Mouse (Mus musculus): Measurements from ENCODE around the gene Slc9a3. TPM values are rescaled to one million over a fixed set of nuclear protein-coding genes. Genes with fewer than 3 reads are reported as not detected.

Gene Slc9a3
- total RNA-seq, 2 experiments from 2014 or later: 0.65 to 0.74 TPM

DNA sequence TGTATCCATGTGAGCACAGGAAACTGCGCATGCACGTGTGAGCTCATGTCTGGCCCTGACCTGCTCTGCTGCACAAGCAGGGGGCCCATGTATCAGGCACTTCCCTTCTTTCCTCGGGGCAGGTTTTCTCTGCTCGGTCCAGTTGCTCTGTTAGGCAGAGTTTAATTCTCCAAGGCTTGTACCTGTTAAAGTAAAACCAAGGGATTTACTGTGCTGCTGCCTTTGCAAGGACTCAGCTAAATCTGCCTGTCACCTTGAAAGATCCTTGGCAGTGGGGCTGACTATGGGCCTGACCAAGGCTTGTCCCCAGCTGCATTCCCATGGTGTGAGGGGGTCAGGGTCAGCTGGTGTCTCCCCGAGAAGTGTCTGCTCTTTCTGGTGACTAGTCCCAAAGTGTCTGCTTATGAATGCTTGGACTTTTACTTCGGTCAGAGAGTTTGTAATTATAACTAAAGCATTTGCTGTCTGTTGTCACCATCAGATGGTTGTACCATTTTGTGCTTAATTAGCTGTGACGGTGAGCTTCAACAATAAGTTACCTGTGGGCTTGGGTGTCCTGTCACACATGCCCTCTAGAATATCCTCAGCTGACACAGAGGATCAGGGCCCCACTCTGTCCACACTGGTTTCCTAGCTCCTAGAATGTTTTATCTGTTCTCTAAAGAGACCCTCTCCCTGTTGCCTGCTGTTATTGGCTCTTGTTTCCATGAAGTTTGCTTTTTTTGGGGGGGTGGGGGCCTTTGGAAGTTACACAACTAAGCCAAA is 23.0 kb downstream of the Slc9a3 start:
- intact Hi-C loops (cut with DNase I): no loop called here

DNA sequence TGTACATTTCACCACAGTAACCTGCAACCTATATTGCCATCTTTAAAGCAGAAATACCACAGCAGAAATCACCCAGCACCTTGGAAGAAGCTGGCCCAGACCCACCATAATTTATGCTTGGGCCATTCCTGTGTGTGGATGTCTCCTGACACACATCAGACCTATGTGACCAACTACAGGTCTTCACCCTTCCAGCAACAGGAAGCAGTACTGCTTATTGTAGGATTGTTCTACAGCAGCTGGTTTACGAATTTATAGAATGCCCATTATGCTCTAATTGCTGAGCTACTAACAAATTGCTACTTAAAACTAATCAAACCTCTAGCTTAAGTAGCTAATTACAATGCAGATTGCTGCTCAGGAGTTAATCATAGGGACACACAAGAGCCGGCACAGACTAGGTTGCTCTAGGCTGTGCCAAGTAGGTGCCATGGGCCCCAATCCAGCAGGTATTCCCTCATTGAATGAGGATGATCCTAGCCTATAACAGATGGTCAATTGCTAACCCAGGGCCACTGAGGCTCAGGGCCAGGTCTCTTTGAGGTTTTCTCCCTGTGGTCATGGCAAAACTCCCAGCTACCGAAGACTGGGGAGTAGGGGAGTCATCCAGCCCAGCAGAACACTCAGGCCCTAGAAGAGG is 24.8 kb downstream of the Slc9a3 start:
- intact Hi-C loops (cut with DNase I): no loop called here
- no peak for DNase-seq

More for the DNA sequence above, 23.0 kb downstream of the Slc9a3 start:
- peak in 1 of 2 experiments; percentile 19 for DNase-seq

DNA sequence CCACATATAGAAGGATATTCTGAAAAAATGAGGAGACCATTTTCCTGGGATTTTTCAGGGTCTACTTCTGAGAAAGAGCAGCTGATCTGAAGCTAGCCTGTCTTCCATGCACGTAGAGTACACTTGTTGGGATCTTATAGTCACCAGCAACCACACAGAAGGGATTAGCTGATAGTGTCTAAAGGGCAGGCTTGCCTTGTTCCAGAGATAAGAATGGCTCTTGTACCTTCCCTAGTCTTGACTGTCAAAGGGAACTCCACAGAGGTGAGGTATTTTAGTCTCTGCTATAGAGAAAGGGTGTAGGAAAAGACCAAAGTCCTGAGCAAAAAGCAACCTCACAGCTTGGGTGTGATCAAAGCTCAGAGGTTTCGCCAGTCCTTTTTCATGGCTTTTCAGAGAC is 26.1 kb downstream of the Slc9a3 start:
- DNase-seq: no peak
- intact Hi-C loops (cut with DNase I): no loop called here

DNA sequence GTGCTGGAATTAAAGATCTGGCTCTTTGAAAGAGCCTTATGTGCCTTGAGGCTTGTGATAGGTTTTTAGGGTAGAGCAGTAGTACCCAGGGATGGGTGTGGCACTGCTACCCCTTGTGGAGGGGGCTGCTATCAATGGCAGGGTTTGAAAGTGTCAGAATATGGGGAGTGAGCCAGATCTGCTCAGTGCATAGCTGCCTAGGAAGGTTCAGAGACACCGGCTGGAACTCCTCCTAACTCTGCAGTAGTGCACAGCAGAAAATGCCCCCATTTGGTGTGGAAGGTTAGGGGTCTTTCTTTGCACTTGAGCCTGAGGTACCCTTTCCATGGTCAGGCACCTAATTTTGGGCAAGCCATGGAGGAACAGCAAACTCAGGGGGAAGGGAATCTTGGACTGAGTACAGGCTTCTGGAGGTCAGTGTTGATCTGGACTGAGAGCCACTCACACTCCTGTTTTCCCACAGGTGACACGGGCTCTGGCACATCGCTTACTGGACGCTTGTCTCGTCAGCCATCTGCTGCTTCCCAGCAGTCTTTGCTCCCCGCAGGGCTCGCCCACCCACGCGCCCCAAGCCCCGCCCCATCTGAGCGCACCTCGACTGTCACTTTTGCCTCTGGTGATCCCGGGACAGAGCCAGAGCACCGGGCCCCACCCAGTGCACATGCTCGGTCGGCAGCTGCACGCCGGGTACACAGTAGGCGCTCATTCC is 45.2 kb downstream of the Slc9a3 start:
- intact Hi-C loops (cut with DNase I): loop anchor here (5.0 kb wide), 1 partner anchor 69 kb away; no protein-coding TSS in a partner anchor
- peak; percentile 50 to 66 for DNase-seq

DNA sequence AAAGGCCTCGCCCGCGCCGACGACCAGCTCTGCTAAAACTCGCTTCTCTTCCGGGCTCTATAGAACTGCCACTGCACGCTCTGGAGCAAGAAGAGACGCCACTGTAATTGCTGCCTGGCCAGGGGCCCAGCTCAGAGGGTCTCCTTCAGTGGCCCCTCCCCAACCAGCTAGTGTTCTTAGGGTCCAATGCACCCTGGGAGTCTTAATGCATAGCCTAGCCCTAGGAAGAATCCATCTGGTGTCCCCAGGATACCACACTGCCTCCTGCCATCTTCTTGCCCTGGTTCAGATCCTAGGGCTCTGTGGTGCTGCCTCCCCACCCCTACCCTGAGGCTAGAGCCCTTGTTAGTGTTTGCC is 45.8 kb downstream of the Slc9a3 start:
- no peak for DNase-seq
- intact Hi-C loops (cut with DNase I): loop anchor here (5.0 kb wide), 1 partner anchor 70 kb away; no protein-coding TSS in a partner anchor

DNA sequence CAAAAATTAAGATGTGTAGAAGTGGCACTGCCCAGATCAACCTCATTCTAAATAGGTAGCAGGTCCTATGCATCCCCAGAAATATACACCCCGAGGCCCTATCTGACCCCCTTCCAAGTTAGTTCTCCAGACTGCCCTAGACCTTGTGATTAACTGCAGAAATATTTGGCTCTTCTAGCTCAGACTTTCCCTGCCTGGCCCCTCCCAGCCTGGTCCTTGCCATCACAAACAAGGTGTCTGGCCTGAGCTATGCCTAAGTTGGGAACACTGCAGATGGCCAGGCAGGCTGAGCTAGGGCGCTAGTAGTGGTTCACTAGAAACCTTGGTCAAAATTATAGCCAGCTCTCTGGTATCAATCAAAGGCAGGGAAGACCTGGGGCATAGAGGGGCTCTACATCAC is 46.2 kb downstream of the Slc9a3 start:
- peak; percentile 45 to 46 for DNase-seq
- intact Hi-C loops (cut with DNase I): loop anchor here (5.0 kb wide), 1 partner anchor 70 kb away; no protein-coding TSS in a partner anchor

DNA sequence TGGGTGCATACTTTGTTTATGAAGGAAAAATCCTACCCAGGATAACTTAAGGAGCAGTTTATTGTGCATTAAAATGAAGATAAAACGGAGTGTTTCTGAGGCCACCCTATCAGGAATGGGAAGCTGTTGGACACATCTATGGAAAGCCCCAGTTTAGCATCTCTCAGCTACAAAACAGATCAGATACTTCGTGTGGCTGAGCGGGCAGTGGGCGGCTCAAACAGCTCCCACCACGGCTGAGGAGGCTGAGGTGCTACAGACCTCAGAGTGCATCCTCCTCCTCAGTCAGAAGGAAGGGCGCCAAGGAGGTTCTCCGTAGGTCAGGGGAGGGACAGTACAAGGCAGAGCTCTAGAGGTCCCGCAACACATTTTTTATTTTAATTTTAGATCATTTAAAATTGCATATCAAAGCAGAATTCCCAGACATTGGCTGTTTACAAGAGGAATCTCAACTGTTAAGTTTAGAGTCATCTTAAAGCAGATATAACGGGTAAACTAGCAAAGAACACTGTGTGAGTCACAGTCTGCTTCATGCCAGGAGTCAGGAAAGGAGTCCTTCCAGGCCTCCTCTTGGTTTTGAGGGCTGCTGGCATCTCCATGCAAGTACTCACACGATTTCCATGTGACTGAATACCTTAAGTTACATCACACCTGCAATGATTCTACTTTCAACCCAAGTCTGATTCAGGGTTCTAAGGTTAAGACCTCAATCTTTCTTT is 48.3 kb downstream of the Slc9a3 start:
- no peak for DNase-seq
- intact Hi-C loops (cut with DNase I): loop anchor here (5.0 kb wide), 1 partner anchor 72 kb away; no protein-coding TSS in a partner anchor

DNA sequence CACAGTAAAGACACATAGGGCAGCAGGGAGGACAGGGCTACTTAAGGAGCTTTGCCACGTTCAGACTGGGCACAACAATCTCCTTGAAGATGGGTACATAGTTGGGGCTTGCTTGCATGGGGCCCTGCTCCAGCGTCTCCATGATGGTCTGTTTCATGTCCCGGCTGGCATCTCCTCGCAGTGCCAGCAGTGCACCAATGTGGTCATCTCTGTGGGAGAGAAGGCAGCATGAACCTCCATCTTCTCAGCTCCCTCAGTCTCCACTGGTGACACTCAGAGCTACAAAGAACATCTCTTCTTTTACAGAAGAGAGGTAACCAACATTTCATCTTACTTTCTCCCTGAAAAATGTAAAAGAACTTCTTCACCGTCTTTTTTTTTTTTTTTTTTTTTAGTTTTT is 50.8 kb downstream of the Slc9a3 start:
- intact Hi-C loops (cut with DNase I): no loop called here
- no peak for DNase-seq

DNA sequence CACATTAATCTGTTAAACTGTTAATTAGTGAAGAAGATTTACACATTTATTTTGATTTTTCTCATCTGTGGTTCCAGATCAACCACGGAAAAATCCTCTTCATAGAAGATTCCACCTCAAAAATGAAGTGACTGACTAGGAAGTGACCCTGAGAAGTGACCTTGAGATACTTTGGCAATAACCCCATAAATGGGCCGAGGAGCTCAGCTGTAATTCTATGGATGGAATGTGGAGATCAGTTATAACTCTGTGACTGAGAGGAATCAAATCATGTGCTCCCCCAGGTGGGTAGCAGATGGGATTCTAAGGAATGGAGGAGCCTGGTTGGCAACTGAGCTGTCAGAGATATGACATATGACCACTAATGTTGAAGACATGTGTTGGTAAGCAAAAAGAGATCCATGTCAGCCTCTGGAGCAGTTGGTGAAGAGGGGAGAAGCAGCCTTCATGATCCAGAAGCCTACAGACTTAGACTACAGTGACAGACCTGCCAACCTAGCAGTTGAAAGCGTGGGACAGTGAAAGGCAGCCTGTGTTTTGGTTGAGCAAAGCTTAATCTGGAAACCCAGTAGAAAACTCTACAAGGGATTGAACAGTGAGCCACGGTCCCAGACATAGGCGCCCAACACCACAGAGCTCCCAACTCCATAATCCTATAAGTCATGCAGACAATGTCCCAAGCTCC is 61.9 kb downstream of the Slc9a3 start:
- intact Hi-C loops (cut with DNase I): loop anchor here (5.0 kb wide), 1 partner anchor 236 kb away; no protein-coding TSS in a partner anchor
- DNase-seq: no peak

DNA sequence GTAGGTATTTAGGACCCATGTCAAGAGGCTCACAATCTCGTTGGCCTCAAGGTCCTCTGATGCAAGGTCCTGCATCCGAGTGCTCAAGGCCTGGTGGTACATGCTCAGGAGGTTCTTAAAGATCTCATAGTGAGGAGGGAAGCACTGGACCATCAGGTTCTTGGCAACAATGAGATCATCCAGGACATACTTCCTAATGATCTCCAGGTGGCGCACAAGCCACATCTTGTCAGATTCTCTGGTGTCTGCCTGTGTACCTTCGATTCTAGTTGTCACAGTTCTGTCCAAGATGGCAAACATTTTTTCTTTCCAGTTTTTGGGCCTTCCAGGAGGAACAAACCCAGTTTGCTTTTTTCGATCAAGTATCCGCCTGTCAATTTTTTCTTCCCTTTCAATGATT is 71.4 kb downstream of the Slc9a3 start:
- intact Hi-C loops (cut with DNase I): loop anchor here (1.0 to 5.0 kb wide), 3 partner anchors 95 to 225 kb away; no protein-coding TSS in a partner anchor
- DNase-seq: peak; percentile 21 to 28

DNA sequence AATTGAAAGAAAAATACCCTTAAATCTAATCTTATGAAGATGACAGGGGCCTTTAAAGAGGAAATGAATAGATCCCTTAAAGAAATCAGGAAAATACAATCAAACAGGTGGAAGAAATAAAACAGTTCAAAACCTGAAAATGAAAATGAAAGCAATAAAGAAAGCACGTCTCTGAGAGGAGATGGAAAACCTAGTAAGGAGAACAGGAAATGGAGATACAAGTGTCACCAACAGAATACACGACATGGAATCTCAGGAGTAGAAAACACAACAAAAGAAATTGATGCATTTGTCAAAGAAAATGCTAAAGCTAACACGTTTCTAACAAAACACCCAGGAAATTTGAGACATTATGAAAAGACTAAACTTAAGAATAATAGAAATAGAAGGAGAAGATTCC is 75.2 kb downstream of the Slc9a3 start:
- intact Hi-C loops (cut with DNase I): no loop called here
- DNase-seq: no peak

DNA sequence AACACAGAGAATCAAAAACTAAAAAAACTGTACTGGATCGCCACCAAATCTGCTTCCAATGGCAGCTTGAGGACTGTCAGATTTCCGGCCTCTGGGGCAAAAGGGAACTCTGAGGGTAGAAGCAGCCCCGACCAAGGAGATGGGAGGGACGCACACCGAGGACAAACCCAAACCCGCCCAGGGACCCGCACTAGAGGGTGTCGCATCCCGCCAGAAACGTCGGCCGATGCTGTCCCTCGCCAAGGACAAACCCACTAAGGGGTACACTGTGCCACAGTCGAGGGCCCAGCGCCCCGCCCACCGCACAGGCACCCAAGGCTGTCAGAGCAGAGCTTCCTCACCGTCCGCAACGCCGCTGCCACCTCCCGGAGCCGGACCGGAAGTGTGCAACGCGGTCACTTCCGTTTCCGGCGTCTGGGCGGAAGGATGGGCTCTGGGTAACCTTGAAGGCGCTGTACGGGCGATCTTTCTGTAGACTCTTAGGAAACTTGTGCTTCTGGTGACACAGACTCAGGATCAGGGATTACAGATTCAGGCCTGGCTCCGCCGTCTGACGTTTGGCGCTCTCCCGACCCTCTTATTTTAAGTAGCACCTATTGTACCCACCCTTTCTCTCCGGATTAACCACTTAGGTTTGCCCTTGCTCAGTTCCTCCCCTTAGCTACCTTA is 87.2 kb downstream of the Slc9a3 start, which contains the start of gene Exoc3:
TSS of gene Exoc3 (minus strand) at position 416 of the 669 bp plus-strand sequence.
- intact Hi-C loops (cut with DNase I): loop anchor here (2.0 to 5.0 kb wide), 2 partner anchors 39 to 238 kb away; no protein-coding TSS in a partner anchor
- peak; percentile 94 to 95 for DNase-seq

DNA sequence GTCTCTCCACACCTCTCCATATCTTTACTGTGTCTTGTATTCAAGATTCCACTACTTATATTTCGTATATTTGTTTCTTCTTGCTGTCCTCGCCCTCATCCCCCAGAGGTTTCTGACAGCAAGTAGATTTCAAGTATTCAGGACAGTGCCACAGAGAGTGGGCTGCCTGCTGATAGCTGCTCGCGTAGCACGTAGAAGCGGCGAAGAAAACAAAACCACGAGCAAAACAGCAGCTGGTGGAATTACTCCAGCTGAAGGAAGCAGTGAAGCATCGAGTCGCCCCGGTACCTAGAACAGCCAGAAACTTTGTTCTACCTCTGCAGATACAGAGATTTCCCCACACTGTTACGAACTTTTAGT is 87.7 kb downstream of the Slc9a3 start:
- no peak for DNase-seq
- intact Hi-C loops (cut with DNase I): loop anchor here (2.0 to 5.0 kb wide), 2 partner anchors 38 to 238 kb away; no protein-coding TSS in a partner anchor

DNA sequence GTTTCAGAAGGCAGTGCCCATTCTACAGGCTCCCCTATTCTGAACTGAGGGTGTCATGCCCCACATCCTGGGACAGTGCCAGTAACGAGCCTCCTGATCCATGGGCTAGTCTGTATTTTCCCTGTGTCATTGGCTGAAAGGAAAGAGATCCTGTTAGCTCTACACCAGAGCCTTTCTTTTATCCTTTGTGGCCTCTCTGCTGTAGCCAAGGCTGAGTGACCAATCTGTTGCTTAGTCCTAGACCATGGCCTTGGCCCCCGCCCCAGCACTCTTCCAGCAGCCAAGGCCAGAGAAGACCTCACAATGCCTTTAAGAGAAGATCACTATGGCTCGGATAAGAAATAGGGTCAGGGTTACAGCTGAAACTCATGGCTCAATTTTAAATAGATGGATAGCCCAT is 97.2 kb downstream of the Slc9a3 start:
- DNase-seq: no peak
- intact Hi-C loops (cut with DNase I): no loop called here

Other genes starting within 250 kb of the Slc9a3 start
- gene Trip13, start 183.7 kb upstream of the Slc9a3 start, total RNA-seq (2021): 1 to 10 TPM; 3.0 to 4.0 TPM
- 10 to 100 TPM; 30.9 to 32.1 TPM for gene Brd9, start 183.6 kb upstream of the Slc9a3 start, total RNA-seq (2021)
- not detected for gene Zdhhc11, start 157.6 kb upstream of the Slc9a3 start, total RNA-seq (2021)
- gene Tppp, start 112.0 kb upstream of the Slc9a3 start, total RNA-seq (2021): 10 to 100 TPM; 15.9 to 17.2 TPM
- gene Cep72, start 59.2 kb upstream of the Slc9a3 start, total RNA-seq (2021): 1 to 10 TPM; 2.0 to 2.8 TPM
- 10 to 100 TPM; 54.4 to 57.3 TPM for gene Exoc3, start 87.3 kb downstream of the Slc9a3 start, total RNA-seq (2021)
- 1 to 10 TPM in 1 of 2 experiments, under 1 TPM in 1; 0.98 to 1.6 TPM for gene Ahrr, start 170.9 kb downstream of the Slc9a3 start, total RNA-seq (2021)
- gene Pdcd6, start 196.1 kb downstream of the Slc9a3 start, total RNA-seq (2021): 10 to 100 TPM; 54.5 to 54.8 TPM
- 1,000 to 10,000 TPM; 1,198 to 1,226 TPM for gene Sdha, start 228.8 kb downstream of the Slc9a3 start, total RNA-seq (2021)
- 10 to 100 TPM; 47.4 to 51.8 TPM for gene Ccdc127, start 228.9 kb downstream of the Slc9a3 start, total RNA-seq (2021)
- 10 to 100 TPM; 41.9 to 49.7 TPM for gene Lrrc14b, start 242.5 kb downstream of the Slc9a3 start, total RNA-seq (2021)

Data from heart, postnatal 10 days (tissue).